Mouse (Mus musculus) midbrain, embryonic 15.5 days (tissue): ENCODE measurements around the gene Mical2. TPM values are rescaled to one million over a fixed set of nuclear protein-coding genes. Genes with fewer than 3 reads are reported as not detected.

ENCODE experiments used
- ATAC-seq: fragments of 200-750 bp; cut with Nextera tagmentation; replicated peaks from 2 replicates; pipeline ENCODE4 v1.8.0; 2017; ENCODE audit warnings: moderate TSS enrichment
- H3K27ac ChIP-seq: fragments of 300-500 bp; sonication (generic); 2 replicates; pipeline ENCODE4 v1.5.1; 2015; ENCODE audit warnings: mild to moderate bottlenecking, inconsistent platforms
- H3K27me3 ChIP-seq: fragments of 300-500 bp; sonication (generic); replicated peaks from 2 replicates; pipeline ENCODE4 v1.6.1; 2015; ENCODE audit warnings: inconsistent platforms
- H3K36me3 ChIP-seq: fragments of 300-500 bp; sonication (generic); replicated peaks from 2 replicates; pipeline ENCODE4 v1.6.1; 2015; ENCODE audit warnings: inconsistent platforms
- H3K4me1 ChIP-seq: fragments of 300-500 bp; sonication (generic); 2 replicates; pipeline ENCODE4 v1.6.1; 2015; ENCODE audit warnings: inconsistent platforms
- H3K4me2 ChIP-seq: fragments of 300-500 bp; sonication (generic); 2 replicates; pipeline ENCODE4 v1.6.1; 2015; ENCODE audit warnings: inconsistent platforms, mild to moderate bottlenecking, moderate library complexity
- H3K4me3 ChIP-seq: fragments of 300-500 bp; sonication (generic); 2 replicates; pipeline ENCODE4 v1.5.1; 2015; ENCODE audit warnings: mild to moderate bottlenecking, inconsistent platforms
- H3K9ac ChIP-seq: fragments of 300-500 bp; sonication (generic); 2 replicates; pipeline ENCODE4 v1.6.1; 2015; ENCODE audit warnings: mild to moderate bottlenecking, inconsistent platforms
- H3K9me3 ChIP-seq: fragments of 300-500 bp; sonication (generic); 2 replicates; pipeline ENCODE4 v1.6.1; 2016; ENCODE audit warnings: inconsistent platforms
- WGBS: fragments of 180-500 bp; shearing (Covaris S2); methylation state at CpG from one replicate; pipeline ENCODE4 v1.1.7; 2015; ENCODE audit warnings: mixed read lengths; 5-methylcytosine and 5-hydroxymethylcytosine counted together
- polyA plus RNA-seq: library from polyadenylated mRNA; unstranded; fragments of >200 nt; fragmentation: Nextera tagmentation; extraction: Ambion mirVana; gene quantifications from 2 replicates; pipeline ENCODE4 v1.2.1, GENCODE M21; 2015

The Mical2 gene
- polyA plus RNA-seq, 1 experiment from 2014 or later = 2.8 TPM

GRCm38 (mm10) chr7:112249476-112249875 lies 23.8 kb downstream of the Mical2 start:
- Histone ChIP-seq H3K4me2 (no peak overlapping the region), H3K27me3 (no peaks in the 10 kb centered on the region), H3K36me3 (no peaks in the 10 kb centered on the region), H3K9me3 (no peaks in the 10 kb centered on the region), H3K4me1 (no peaks in the 10 kb centered on the region), H3K9ac (no peak overlapping the region), H3K4me3 (no peak overlapping the region), H3K27ac (no peak overlapping the region)
- 73% methylated on average over 4 of the region's 4 CpGs for WGBS
- ATAC-seq = no peak

DNA sequence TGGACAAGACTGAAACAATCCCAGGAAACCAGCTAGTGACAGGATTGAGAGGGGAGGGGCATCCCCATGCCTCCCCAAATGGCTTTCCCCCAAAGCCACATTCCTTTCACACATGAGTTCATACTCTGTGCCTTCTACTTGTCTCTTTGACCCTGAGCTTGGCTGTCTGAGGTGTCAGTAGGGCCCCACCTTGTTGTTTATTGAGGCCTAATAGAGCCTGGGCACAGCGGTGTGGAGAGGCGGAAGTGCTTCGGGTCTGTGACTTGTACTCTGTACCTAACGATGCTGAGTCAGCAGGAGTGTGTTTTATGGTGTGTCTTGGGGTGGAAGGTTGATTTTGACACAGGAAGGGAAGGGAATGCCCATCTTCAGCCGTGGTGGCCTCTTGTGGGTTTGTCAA lies 26.4 kb downstream of the Mical2 start:
- Histone ChIP-seq H3K4me3 (no peak overlapping the region), H3K27me3 (no peaks in the 10 kb centered on the region), H3K4me1 (no peaks in the 10 kb centered on the region), H3K9ac (no peak overlapping the region), H3K9me3 (no peaks in the 10 kb centered on the region), H3K36me3 (no peaks in the 10 kb centered on the region), H3K4me2 (no peak overlapping the region), H3K27ac (no peak overlapping the region)
- no peak for ATAC-seq
- WGBS = 86% methylated on average over 5 of the region's 5 CpGs

GRCm38 (mm10) chr7:112254233-112254632 lies 28.6 kb downstream of the Mical2 start:
- Histone ChIP-seq H3K27me3 (no peaks in the 10 kb centered on the region), H3K36me3 (no peaks in the 10 kb centered on the region), H3K9ac (no peak overlapping the region), H3K27ac (no peak overlapping the region), H3K4me3 (no peak overlapping the region), H3K4me1 (no peaks in the 10 kb centered on the region), H3K9me3 (no peaks in the 10 kb centered on the region), H3K4me2 (no peak overlapping the region)
- 80% methylated on average over 3 of the region's 3 CpGs for WGBS
- ATAC-seq = no peak

DNA sequence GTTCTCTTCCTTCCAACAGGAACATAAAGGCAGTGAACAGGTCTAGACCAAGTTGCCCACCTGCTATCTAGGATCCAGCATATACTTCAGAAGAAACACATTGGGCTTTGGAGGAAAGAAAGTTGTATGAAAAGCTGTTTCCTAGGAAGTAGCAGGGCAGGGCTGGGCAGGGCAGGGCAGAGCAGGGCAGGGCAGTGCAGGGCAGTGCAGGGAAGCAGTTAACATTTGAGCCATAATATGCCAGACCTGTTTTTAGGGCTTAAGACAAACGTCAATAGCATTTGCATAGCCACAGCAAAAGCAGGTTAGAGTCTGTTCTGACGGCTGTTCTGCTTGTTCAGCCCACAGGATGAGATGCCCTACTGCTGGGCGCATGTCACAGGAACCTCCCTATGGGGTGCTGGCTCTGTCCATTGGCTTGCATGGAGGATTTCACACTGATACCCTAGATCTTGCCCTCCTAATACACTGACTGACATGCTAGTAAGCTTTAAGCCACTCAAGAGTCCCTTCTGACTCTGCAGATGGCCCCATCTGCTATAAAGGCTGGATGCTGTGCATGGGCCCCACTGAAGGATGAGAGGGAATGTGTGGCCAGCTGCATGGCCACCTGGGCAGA lies 29.7 kb downstream of the Mical2 start:
- Histone ChIP-seq H3K4me3 (no peak overlapping the region), H3K9ac (no peak overlapping the region), H3K9me3 (no peaks in the 10 kb centered on the region), H3K36me3 (no peaks in the 10 kb centered on the region), H3K27me3 (no peaks in the 10 kb centered on the region), H3K4me1 (no peaks in the 10 kb centered on the region), H3K4me2 (no peak overlapping the region), H3K27ac (no peak overlapping the region)
- WGBS = 61% methylated on average over 3 of the region's 3 CpGs
- no peak for ATAC-seq

GRCm38 (mm10) chr7:112258338-112258903 lies 32.8 kb downstream of the Mical2 start:
- no peak for ATAC-seq
- H3K4me3 ChIP-seq = no peak overlapping the region
- WGBS = 83% methylated on average over 4 of the region's 4 CpGs
- no peak overlapping the region for H3K27ac ChIP-seq
- no peaks in the 10 kb centered on the region for H3K4me1 ChIP-seq
- no peaks in the 10 kb centered on the region for H3K27me3 ChIP-seq
- no peak overlapping the region for H3K4me2 ChIP-seq
- H3K9me3 ChIP-seq = no peaks in the 10 kb centered on the region
- no peak overlapping the region for H3K9ac ChIP-seq
- no peaks in the 10 kb centered on the region for H3K36me3 ChIP-seq

DNA sequence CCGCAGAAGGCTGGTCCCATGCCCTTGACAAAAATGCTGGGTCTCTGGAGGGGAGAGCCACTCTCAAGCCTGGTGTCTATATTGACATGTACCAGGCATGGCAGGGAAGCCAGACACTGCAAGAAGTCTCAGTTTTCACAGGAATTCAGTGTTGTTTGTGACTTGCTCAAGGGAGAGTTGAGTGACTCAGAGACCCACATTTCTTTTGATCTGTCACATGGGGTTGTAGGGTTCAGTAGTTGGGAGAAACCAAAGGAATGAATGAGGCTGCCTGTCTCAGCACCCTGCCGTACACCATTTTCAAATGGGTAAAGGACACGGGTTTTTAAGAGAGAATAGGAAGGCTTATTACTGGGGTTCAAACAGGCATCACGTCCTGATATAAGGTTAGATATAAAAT lies 33.6 kb downstream of the Mical2 start:
- Histone ChIP-seq H3K9me3 (no peaks in the 10 kb centered on the region), H3K4me2 (no peak overlapping the region), H3K4me1 (no peaks in the 10 kb centered on the region), H3K36me3 (no peaks in the 10 kb centered on the region), H3K4me3 (no peak overlapping the region), H3K9ac (no peak overlapping the region), H3K27me3 (no peaks in the 10 kb centered on the region), H3K27ac (no peak overlapping the region)
- no peak for ATAC-seq
- 86% methylated on average over 4 of the region's 4 CpGs for WGBS

GRCm38 (mm10) chr7:112261121-112261520 lies 35.5 kb downstream of the Mical2 start:
- H3K4me2 ChIP-seq = no peak overlapping the region
- H3K4me3 ChIP-seq = no peak overlapping the region
- no peaks in the 10 kb centered on the region for H3K36me3 ChIP-seq
- no peak overlapping the region for H3K27ac ChIP-seq
- H3K4me1 ChIP-seq = no peaks in the 10 kb centered on the region
- H3K9me3 ChIP-seq = no peaks in the 10 kb centered on the region
- no peak for ATAC-seq
- H3K9ac ChIP-seq = no peak overlapping the region
- WGBS = 80% methylated on average over 5 of the region's 5 CpGs
- H3K27me3 ChIP-seq = no peaks in the 10 kb centered on the region

- H3K9ac ChIP-seq = no peak overlapping the region
- H3K9me3 ChIP-seq = no peaks in the 10 kb centered on the region
- no peaks in the 10 kb centered on the region for H3K4me1 ChIP-seq
- no peak overlapping the region for H3K4me2 ChIP-seq
- H3K27ac ChIP-seq = no peak overlapping the region
- H3K36me3 ChIP-seq = no peaks in the 10 kb centered on the region
- no peaks in the 10 kb centered on the region for H3K27me3 ChIP-seq
- ATAC-seq = no peak
- H3K4me3 ChIP-seq = no peak overlapping the region
- WGBS = 85% methylated on average over 5 of the region's 5 CpGs
Observed at GRCm38 (mm10) chr7:112267266-112267665, 41.6 kb downstream of the Mical2 start.

DNA sequence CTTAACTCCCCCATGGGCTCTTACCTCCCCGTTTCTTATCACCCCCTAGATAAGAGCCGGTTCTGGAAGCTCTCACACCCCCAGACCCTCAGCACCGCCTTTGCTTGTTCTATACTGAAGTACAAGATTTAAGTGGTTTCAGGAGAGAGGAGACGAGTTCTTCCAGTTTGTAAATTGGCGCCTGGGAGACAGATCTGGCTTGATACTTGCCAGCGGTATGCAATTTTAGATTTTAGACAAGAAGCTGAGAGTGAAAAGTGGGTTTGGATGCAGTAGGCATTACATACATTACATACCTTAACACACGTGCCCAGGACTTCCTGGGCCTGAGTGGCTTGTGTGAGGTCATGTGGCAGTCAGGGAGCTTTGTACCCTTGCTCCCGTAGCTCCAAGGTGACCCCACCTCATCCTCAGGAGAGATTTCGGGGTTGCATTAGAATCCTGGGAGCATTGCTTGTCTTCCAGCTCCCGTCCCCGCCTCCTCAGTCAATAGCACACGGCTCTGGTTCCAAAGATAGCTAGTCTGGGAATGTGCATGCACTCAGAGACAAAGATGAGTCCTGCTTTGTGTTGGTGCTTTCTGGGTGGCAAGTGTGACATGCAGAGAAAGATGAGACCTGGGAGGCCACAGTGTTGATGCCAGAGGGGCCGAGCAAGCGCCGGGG lies 43.2 kb downstream of the Mical2 start:
- 90% methylated on average over 15 of the region's 15 CpGs for WGBS
- no peak overlapping the region for H3K4me2 ChIP-seq
- no peak for ATAC-seq

DNA sequence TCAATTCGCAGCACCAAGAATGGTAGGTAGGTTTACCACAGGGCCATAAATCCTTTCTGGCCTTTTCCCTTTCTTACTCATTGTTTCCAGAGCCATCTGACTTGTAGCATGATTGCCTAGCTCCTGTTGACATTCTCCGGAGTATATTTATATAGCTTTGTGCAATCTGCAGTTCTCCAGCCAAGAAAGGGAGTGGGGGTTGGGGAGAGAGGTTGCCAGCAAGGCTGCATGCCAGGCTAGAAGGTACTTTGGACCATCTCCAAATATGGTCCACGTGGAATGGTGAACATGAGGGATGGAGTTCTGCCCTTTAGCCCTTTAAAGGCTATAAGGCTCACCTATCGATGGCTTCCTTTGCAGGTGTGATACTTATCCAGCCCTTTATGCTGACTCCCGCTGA lies 45.2 kb downstream of the Mical2 start:
- H3K9ac ChIP-seq = no peak overlapping the region
- no peak overlapping the region for H3K4me2 ChIP-seq
- no peak overlapping the region for H3K4me3 ChIP-seq
- WGBS = 79% methylated on average over 5 of the region's 5 CpGs
- H3K9me3 ChIP-seq = no peaks in the 10 kb centered on the region
- H3K4me1 ChIP-seq = no peaks in the 10 kb centered on the region
- H3K36me3 ChIP-seq = no peaks in the 10 kb centered on the region
- no peak for ATAC-seq
- no peak overlapping the region for H3K27ac ChIP-seq
- H3K27me3 ChIP-seq = no peaks in the 10 kb centered on the region

More for the DNA sequence above, 43.2 kb downstream of the Mical2 start:
- Histone ChIP-seq H3K27me3 (no peaks in the 10 kb centered on the region), H3K4me1 (no peaks in the 10 kb centered on the region), H3K9ac (no peak overlapping the region), H3K9me3 (no peaks in the 10 kb centered on the region), H3K36me3 (no peaks in the 10 kb centered on the region), H3K4me3 (no peak overlapping the region), H3K27ac (no peak overlapping the region)

DNA sequence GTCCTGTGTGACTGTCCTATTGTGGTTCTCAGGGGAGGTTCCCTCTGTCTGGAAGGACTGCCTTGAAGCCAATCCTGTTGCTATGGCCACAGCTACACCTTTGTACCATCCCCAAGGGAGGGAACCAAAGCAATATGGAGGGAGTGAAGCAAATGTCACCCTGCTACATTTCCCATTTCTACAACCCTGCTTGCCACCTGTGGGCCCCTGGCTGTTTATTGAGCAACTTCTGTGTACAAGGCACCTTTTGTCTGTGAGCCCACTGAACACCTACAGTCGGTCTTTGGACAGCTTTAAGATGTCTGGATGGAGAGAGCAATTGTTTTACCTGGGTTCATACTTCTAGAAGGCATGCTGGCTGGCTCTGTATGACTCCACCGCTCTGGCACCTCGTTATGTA lies 46.0 kb downstream of the Mical2 start:
- Histone ChIP-seq H3K27ac (no peak overlapping the region), H3K4me2 (no peak overlapping the region)

GRCm38 (mm10) chr7:112272692-112273091 lies 47.0 kb downstream of the Mical2 start:
- Histone ChIP-seq H3K36me3 (no peaks in the 10 kb centered on the region), H3K27ac (no peak overlapping the region), H3K4me2 (no peak overlapping the region), H3K9ac (no peak overlapping the region), H3K9me3 (no peaks in the 10 kb centered on the region), H3K4me3 (no peak overlapping the region), H3K27me3 (no peaks in the 10 kb centered on the region), H3K4me1 (no peaks in the 10 kb centered on the region)
- ATAC-seq = no peak
- WGBS = 19% methylated on average over 5 of the region's 5 CpGs

More for the DNA sequence above, 46.0 kb downstream of the Mical2 start:
- 84% methylated on average over 3 of the region's 3 CpGs for WGBS
- H3K9me3 ChIP-seq = no peaks in the 10 kb centered on the region
- H3K36me3 ChIP-seq = no peaks in the 10 kb centered on the region
- ATAC-seq = no peak
- no peak overlapping the region for H3K4me3 ChIP-seq
- H3K4me1 ChIP-seq = no peaks in the 10 kb centered on the region
- H3K9ac ChIP-seq = no peak overlapping the region
- no peaks in the 10 kb centered on the region for H3K27me3 ChIP-seq

GRCm38 (mm10) chr7:112273451-112273850 lies 47.8 kb downstream of the Mical2 start:
- no peak overlapping the region for H3K9ac ChIP-seq
- H3K9me3 ChIP-seq = no peaks in the 10 kb centered on the region
- no peak overlapping the region for H3K4me2 ChIP-seq
- H3K27ac ChIP-seq = no peak overlapping the region
- H3K27me3 ChIP-seq = no peaks in the 10 kb centered on the region
- H3K36me3 ChIP-seq = no peaks in the 10 kb centered on the region
- ATAC-seq = no peak
- no peaks in the 10 kb centered on the region for H3K4me1 ChIP-seq
- no peak overlapping the region for H3K4me3 ChIP-seq
- WGBS = 73% methylated on average over 6 of the region's 6 CpGs
